Mouse (Mus musculus) CH12.LX (cell line): ENCODE results near the gene Rtn4rl2. TPM values are rescaled to one million over a fixed set of nuclear protein-coding genes. Genes with fewer than 3 reads are reported as not detected.

Experiments used
- DNase-seq: peaks from one replicate; pipeline ENCODE4 v3.0.0-alpha.2; 2013; ENCODE audit errors: extremely low read depth
- H3K27ac ChIP-seq: 2 replicates; pipeline ENCODE4 v1.5.1; 2012; ENCODE audit warnings: low read depth, mild to moderate bottlenecking, control low read depth, moderate library complexity; ENCODE audit not compliant: insufficient read depth
- H3K27me3 ChIP-seq: replicated peaks from 2 replicates; pipeline ENCODE3; 2012; ENCODE audit warnings: inconsistent platforms
- H3K36me3 ChIP-seq, 2 experiments: replicated peaks in 1 of 2; 2 replicates each; pipeline versions ENCODE3 to v1.6.1; 2012; ENCODE audit warnings: inconsistent platforms in 1 of 2, low read length in 1 of 2, mild to moderate bottlenecking in 1 of 2, mixed read lengths in 1 of 2, moderate library complexity in 1 of 2; ENCODE audit not compliant: control insufficient read depth in 1 of 2, insufficient read depth in 1 of 2
- H3K4me1 ChIP-seq, 2 experiments: 2 replicates each; pipeline ENCODE4 v1.6.1; 2012; ENCODE audit warnings: inconsistent platforms in 1 of 2, moderate library complexity in 1 of 2; ENCODE audit not compliant: insufficient read depth in 2 of 2, control insufficient read depth in 1 of 2
- H3K4me2 ChIP-seq: 2 replicates; pipeline ENCODE4 v1.6.1; 2012; ENCODE audit warnings: low read depth, mild to moderate bottlenecking, control low read depth; ENCODE audit not compliant: poor library complexity, insufficient read depth, severe bottlenecking
- H3K4me3 ChIP-seq, 3 experiments: fragments of 150-350 bp in 1 of 3; sonication (generic) in 1 of 3; replicated peaks in 1 of 3; 2 replicates each; pipeline versions ENCODE3 to v1.5.1; 2011 to 2012; ENCODE audit warnings: low read depth in 2 of 3, low read length in 2 of 3, mild to moderate bottlenecking in 2 of 3, moderate library complexity in 2 of 3, control low read depth in 1 of 3, improper control_type of control experiment in 1 of 3, inconsistent platforms in 1 of 3, mixed read lengths in 1 of 3; ENCODE audit not compliant: poor library complexity in 1 of 3
- H3K79me2 ChIP-seq: replicated peaks from 2 replicates; pipeline ENCODE4 v1.6.1; 2012; ENCODE audit warnings: mild to moderate bottlenecking, moderate library complexity; ENCODE audit not compliant: control insufficient read depth, poor library complexity, insufficient read depth, severe bottlenecking; ENCODE audit errors: extremely low read depth
- H3K9ac ChIP-seq: 2 replicates; pipeline ENCODE4 v1.6.1; 2012; ENCODE audit warnings: low read depth, mild to moderate bottlenecking, control low read depth, moderate library complexity; ENCODE audit not compliant: insufficient read depth
- H3K9me3 ChIP-seq: replicated peaks from 2 replicates; pipeline ENCODE3; 2012; ENCODE audit warnings: low read length, inconsistent platforms, mixed read lengths
- BHLHE40 ChIP-seq: IDR thresholded peaks from 2 replicates; pipeline ENCODE4 v1.6.1; 2011; ENCODE audit warnings: mild to moderate bottlenecking, low read depth, low read length, improper control_type of control experiment
- CHD1 ChIP-seq: IDR thresholded peaks from 2 replicates; pipeline ENCODE4 v1.6.1; 2012; ENCODE audit warnings: low read depth, low read length, improper control_type of control experiment, inconsistent platforms
- CHD2 ChIP-seq: IDR thresholded peaks from 2 replicates; pipeline ENCODE4 v1.6.1; 2011; ENCODE audit warnings: low read length, improper control_type of control experiment
- EP300 ChIP-seq: IDR thresholded peaks from 2 replicates; pipeline ENCODE4 v1.6.1; 2011; ENCODE audit warnings: low read length, improper control_type of control experiment
- ETS1 ChIP-seq: conservative IDR thresholded peaks from 2 replicates; pipeline ENCODE4 v1.6.1; 2012; ENCODE audit warnings: low read depth, mild to moderate bottlenecking, inconsistent platforms, low read length, improper control_type of control experiment, moderate library complexity
- GABPA ChIP-seq: IDR thresholded peaks from 2 replicates; pipeline ENCODE4 v1.6.1; 2012; ENCODE audit warnings: low read depth, low read length, improper control_type of control experiment, inconsistent platforms; ENCODE audit not compliant: insufficient replicate concordance
- HCFC1 ChIP-seq: IDR thresholded peaks from 2 replicates; pipeline ENCODE4 v1.6.1; 2012; ENCODE audit warnings: low read depth, mild to moderate bottlenecking, inconsistent platforms, low read length, improper control_type of control experiment
- IRF4 ChIP-seq: IDR thresholded peaks from 2 replicates; pipeline ENCODE4 v1.6.1; 2014; ENCODE audit warnings: low read depth, mild to moderate bottlenecking, inconsistent platforms, low read length, improper control_type of control experiment
- JUN ChIP-seq: IDR thresholded peaks from 2 replicates; pipeline ENCODE4 v1.6.1; 2011; ENCODE audit warnings: low read depth, mild to moderate bottlenecking, low read length, improper control_type of control experiment, moderate library complexity; ENCODE audit not compliant: insufficient read depth
- KAT2A ChIP-seq: IDR thresholded peaks from 2 replicates; pipeline ENCODE4 v1.6.1; 2012; ENCODE audit warnings: low read length, improper control_type of control experiment, inconsistent platforms; ENCODE audit not compliant: insufficient replicate concordance
- MAZ ChIP-seq: IDR thresholded peaks from 2 replicates; pipeline ENCODE4 v1.6.1; 2012; ENCODE audit warnings: low read depth, mild to moderate bottlenecking, inconsistent platforms, low read length, improper control_type of control experiment, moderate library complexity
- MEF2A ChIP-seq: IDR thresholded peaks from 2 replicates; pipeline ENCODE4 v1.6.1; 2014; ENCODE audit warnings: low read depth, mild to moderate bottlenecking, inconsistent platforms, low read length, improper control_type of control experiment, borderline replicate concordance
- MYC ChIP-seq: IDR thresholded peaks from 2 replicates; pipeline ENCODE4 v1.6.1; 2011; ENCODE audit warnings: low read depth, mild to moderate bottlenecking, improper control_type of control experiment, low read length
- POLR2A ChIP-seq: IDR thresholded peaks from 2 replicates; pipeline ENCODE4 v1.6.1; 2011; ENCODE audit warnings: low read depth, mild to moderate bottlenecking, improper control_type of control experiment, low read length
- POLR2AphosphoS2 ChIP-seq: IDR thresholded peaks from 2 replicates; pipeline ENCODE4 v1.6.1; 2011; ENCODE audit warnings: low read depth, low read length, improper control_type of control experiment
- RAD21 ChIP-seq: IDR thresholded peaks from 2 replicates; pipeline ENCODE4 v1.6.1; 2011; ENCODE audit warnings: low read depth, mild to moderate bottlenecking, low read length, improper control_type of control experiment, moderate library complexity
- SIN3A ChIP-seq: IDR thresholded peaks from 2 replicates; pipeline ENCODE4 v1.6.1; 2012; ENCODE audit warnings: low read length, improper control_type of control experiment, inconsistent platforms
- SMC3 ChIP-seq: IDR thresholded peaks from 2 replicates; pipeline ENCODE4 v1.6.1; 2011; ENCODE audit warnings: low read depth, low read length, improper control_type of control experiment
- USF1 ChIP-seq: IDR thresholded peaks from 2 replicates; pipeline ENCODE4 v1.6.1; 2014; ENCODE audit warnings: low read depth, mild to moderate bottlenecking, inconsistent platforms, low read length, improper control_type of control experiment
- USF2 ChIP-seq: conservative IDR thresholded peaks from 2 replicates; pipeline ENCODE4 v1.6.1; 2011; ENCODE audit warnings: low read depth, low read length, improper control_type of control experiment
- ZC3H11A ChIP-seq: IDR thresholded peaks from 2 replicates; pipeline ENCODE4 v1.6.1; 2012; ENCODE audit warnings: low read depth, mild to moderate bottlenecking, inconsistent platforms, low read length, improper control_type of control experiment
- ZMIZ1 ChIP-seq: IDR thresholded peaks from 2 replicates; pipeline ENCODE4 v1.6.1; 2012; ENCODE audit warnings: low read depth, mild to moderate bottlenecking, inconsistent platforms, low read length, improper control_type of control experiment
- dilution Hi-C: fragments of 300-500 bp; cut with MboI; formaldehyde crosslinking; loops from 2 replicates; pipeline ENCODE4 v1.14.3; 2020; ENCODE audit warnings: low sequenced_read_pairs; ENCODE audit not compliant: extremely low pct_unique_long_range_greater_than_20kb, extremely low pct_ligation_motif_present
- in situ Hi-C: fragments of 300-500 bp; cut with MboI; formaldehyde crosslinking; loops from 3 replicates; pipeline ENCODE4 v1.14.3; 2019; ENCODE audit warnings: low sequenced_read_pairs, low pct_ligation_motif_present, low pct_unique_long_range_greater_than_20kb, mixed read lengths
- polyA plus RNA-seq: library from polyadenylated mRNA; unstranded; fragments of >175 nt; gene quantifications from 2 replicates; pipeline ENCODE4 v1.2.1, GENCODE M21; 2012; ENCODE audit warnings: low read depth; ENCODE audit not compliant: insufficient read length
- total RNA-seq, 2 experiments: library from RNA; depleted of rRNA; stranded (reverse); fragments of 300-350 nt in 1 of 2; fragments of >200 nt in 1 of 2; gene quantifications; 2 replicates each; pipeline ENCODE4 v1.2.3; 2012 to 2014

The Rtn4rl2 gene
- total and polyA plus RNA-seq, 3 experiments: not detected

GRCm38 (mm10) chr2:84930186-84930585 lies 43.7 kb upstream of the Rtn4rl2 start:
- in situ Hi-C loops: no loop called here
- H3K27ac ChIP-seq: no peak overlapping the region
- no peak overlapping the region for H3K9ac ChIP-seq
- DNase-seq: no peak
- peaks cover 5 to 18% of the 10 kb centered on the region in 2 experiments; a peak in 3 of 4 replicates for H3K4me1 ChIP-seq
- TF ChIP-seq RAD21 (no peak), CHD2 (no peak), BHLHE40 (no peak), GABPA (no peak), SMC3 (no peak), USF2 (no peak), ZMIZ1 (no peak), EP300 (no peak), ZC3H11A (no peak), IRF4 (no peak), HCFC1 (no peak), SIN3A (no peak), MAZ (no peak), MYC (no peak), POLR2AphosphoS2 (no peak), CHD1 (no peak)
- no peaks in the 10 kb centered on the region for H3K27me3 ChIP-seq
- H3K36me3 ChIP-seq: no peaks in the 10 kb centered on the region
- H3K4me3 ChIP-seq: no peak overlapping the region
- dilution Hi-C loops: no loop called here
- no peak overlapping the region for H3K4me2 ChIP-seq
- no peaks in the 10 kb centered on the region for H3K79me2 ChIP-seq
- H3K9me3 ChIP-seq: peaks cover 5% of the 10 kb centered on the region

DNA sequence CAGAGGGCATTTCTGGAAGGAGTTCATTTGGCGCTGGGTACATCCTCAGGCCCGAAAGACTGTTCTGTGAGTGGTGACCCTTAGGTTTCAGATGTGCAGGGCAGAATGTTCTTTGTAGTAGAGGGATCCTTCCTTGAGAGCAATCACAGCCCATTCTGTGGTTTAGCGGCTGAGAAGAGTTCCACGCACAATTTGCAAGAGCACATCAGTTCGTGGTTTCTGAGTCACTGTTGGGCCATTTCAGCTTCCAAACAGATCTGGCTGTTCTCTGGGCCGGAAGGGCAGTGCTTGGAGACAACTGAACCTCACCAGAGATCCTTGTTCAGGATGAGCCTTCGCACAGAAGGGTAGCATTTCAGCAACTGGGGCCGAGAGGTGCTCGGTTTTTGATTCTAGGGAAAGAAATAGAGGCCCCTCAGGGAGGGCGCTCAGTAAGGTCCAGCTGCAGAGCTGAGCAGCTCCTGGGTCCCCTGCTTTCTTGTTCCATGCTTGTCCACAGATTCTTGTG lies 33.1 kb upstream of the Rtn4rl2 start:
- in situ Hi-C loops: no loop called here
- H3K9me3 ChIP-seq: peaks cover 3% of the 10 kb centered on the region
- H3K36me3 ChIP-seq: no peaks in the 10 kb centered on the region
- no peak overlapping the region for H3K9ac ChIP-seq
- no peak for DNase-seq
- no peak overlapping the region for H3K27ac ChIP-seq
- H3K79me2 ChIP-seq: no peaks in the 10 kb centered on the region
- H3K4me1 ChIP-seq: peaks cover 0 to 5% of the 10 kb centered on the region in 2 experiments; a peak in 1 of 4 replicates
- dilution Hi-C loops: no loop called here
- no peaks in the 10 kb centered on the region for H3K27me3 ChIP-seq
- TF ChIP-seq ZC3H11A (no peak), MEF2A (no peak), ETS1 (no peak), KAT2A (no peak), MYC (no peak), MAZ (no peak), CHD2 (no peak), USF1 (no peak), EP300 (no peak), JUN (no peak), BHLHE40 (no peak), POLR2AphosphoS2 (no peak), RAD21 (no peak), USF2 (no peak), POLR2A (no peak)
- H3K4me3 ChIP-seq: no peak overlapping the region
- no peak overlapping the region for H3K4me2 ChIP-seq
